Mouse (Mus musculus) cerebellum, adult 2 months (tissue): ENCODE measurements around the gene Adgrv1. TPM values are rescaled to one million over a fixed set of nuclear protein-coding genes. Genes with fewer than 3 reads are reported as not detected.

Experiments
- DNase-seq, 2 experiments: peaks; one replicate each; pipeline ENCODE4 v3.0.0; 2021
- H3K27ac ChIP-seq: fragments of 200-500 bp; 2 replicates; pipeline ENCODE4 v1.5.1; 2012; ENCODE audit warnings: low read length, control low read depth, inconsistent platforms; ENCODE audit not compliant: insufficient read depth
- H3K27me3 ChIP-seq: fragments of 200-500 bp; 2 replicates; pipeline ENCODE4 v1.6.1; 2012; ENCODE audit warnings: inconsistent platforms, mild to moderate bottlenecking, low read length, moderate library complexity; ENCODE audit not compliant: control insufficient read depth, insufficient read depth
- H3K4me1 ChIP-seq: fragments of 200-500 bp; 2 replicates; pipeline ENCODE4 v1.6.1; 2011; ENCODE audit warnings: low read length; ENCODE audit not compliant: control insufficient read depth, insufficient read depth
- H3K4me3 ChIP-seq: fragments of 200-500 bp; replicated peaks from 2 replicates; pipeline ENCODE3; 2011; ENCODE audit warnings: mild to moderate bottlenecking, low read depth, low read length, control low read depth; ENCODE audit not compliant: insufficient read depth
- CTCF ChIP-seq: fragments of 200-500 bp; IDR thresholded peaks from 2 replicates; pipeline ENCODE4 v1.5.1; 2011; ENCODE audit warnings: low read depth, mild to moderate bottlenecking, control low read depth, low read length, moderate library complexity, borderline replicate concordance; ENCODE audit not compliant: insufficient read depth
- POLR2A ChIP-seq: fragments of 200-500 bp; IDR thresholded peaks from 2 replicates; pipeline ENCODE4 v1.6.1; 2011; ENCODE audit warnings: low read length, control low read depth, borderline replicate concordance; ENCODE audit not compliant: insufficient read depth
- WGBS: fragments of 180-500 bp; shearing (Covaris S2); methylation state at CpG from one replicate; pipeline ENCODE4 v1.1.7; 2018; 5-methylcytosine and 5-hydroxymethylcytosine counted together
- polyA plus RNA-seq: library from polyadenylated mRNA; depleted of rRNA; stranded (reverse); fragments of >200 nt; gene quantifications from 2 replicates; pipeline ENCODE4 v1.2.3, GENCODE M21; 2012

The Adgrv1 gene
- polyA plus RNA-seq, 1 experiment, result 3.4 TPM

DNA sequence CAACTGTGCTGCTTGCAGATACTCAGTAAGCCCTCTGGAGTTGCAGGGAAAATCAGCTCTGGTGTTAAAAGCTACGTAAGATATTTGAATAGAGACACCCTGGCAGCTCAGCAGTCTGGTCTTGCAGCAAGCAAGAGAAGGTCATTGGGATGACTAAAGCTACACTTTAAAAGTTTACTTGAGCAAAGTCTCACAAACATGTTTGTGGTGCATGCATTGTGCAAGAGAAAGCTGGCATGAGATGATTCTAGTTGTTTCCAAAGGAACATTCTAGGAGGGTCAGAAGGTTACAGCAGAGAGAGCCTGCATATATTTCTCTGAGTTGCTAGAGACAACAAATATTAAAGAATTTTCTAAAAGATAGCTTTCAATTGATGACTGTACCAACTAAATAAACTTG, 421.5 kb downstream of the Adgrv1 start:
- no peak for TF ChIP-seq CTCF
- no peak for TF ChIP-seq POLR2A
- H3K27me3 ChIP-seq, result no peaks in the 10 kb centered on the region

DNA sequence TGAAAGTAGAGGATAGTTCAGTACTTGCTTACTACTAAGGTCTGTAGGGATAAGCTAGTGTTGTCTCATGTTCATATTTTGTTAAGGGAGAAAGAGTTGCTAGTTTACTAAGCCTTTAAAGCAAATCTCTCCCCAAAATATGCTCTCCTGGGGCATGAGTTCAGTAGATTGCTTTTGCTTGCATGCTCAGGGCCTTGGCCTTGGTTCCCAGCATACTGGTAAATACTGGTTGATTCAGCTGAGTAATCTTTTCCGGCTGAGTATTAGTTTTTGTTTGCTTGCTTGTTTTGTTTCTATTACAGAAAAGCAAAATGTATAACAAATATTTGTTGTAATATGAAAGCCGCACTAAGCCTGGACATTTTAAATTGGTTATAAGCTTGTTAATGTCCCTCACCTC, 422.4 kb downstream of the Adgrv1 start:
- DNase-seq, result no peak
- no peak overlapping the region for H3K4me3 ChIP-seq
- H3K27me3 ChIP-seq, result no peaks in the 10 kb centered on the region
- H3K27ac ChIP-seq, result no peak overlapping the region
- 94% methylated on average over 2 of the region's 2 CpGs for WGBS
- no peak for TF ChIP-seq CTCF
- TF ChIP-seq POLR2A, result no peak
- H3K4me1 ChIP-seq, result no peaks in the 10 kb centered on the region

More for the DNA sequence above, 421.5 kb downstream of the Adgrv1 start:
- WGBS, result 83% methylated on average over 1 of the region's 1 CpGs
- Histone ChIP-seq H3K27ac (no peak overlapping the region), H3K4me1 (no peaks in the 10 kb centered on the region), H3K4me3 (no peak overlapping the region)
- DNase-seq, result no peak

- Histone ChIP-seq H3K4me3 (no peak overlapping the region), H3K4me1 (no peaks in the 10 kb centered on the region), H3K27me3 (no peaks in the 10 kb centered on the region), H3K27ac (no peak overlapping the region)
- 82% methylated on average over 3 of the region's 3 CpGs for WGBS
- no peak for DNase-seq
- TF ChIP-seq CTCF (no peak), POLR2A (no peak)
These were observed 423.1 kb downstream of the Adgrv1 start for GRCm38 (mm10) chr13:81209815-81210214.

GRCm38 (mm10) chr13:81208106-81208613, 424.8 kb downstream of the Adgrv1 start:
- TF ChIP-seq CTCF (no peak), POLR2A (no peak)
- 73% methylated on average over 1 of the region's 1 CpGs for WGBS
- no peak for DNase-seq
- H3K27ac ChIP-seq, result no peak overlapping the region
- H3K27me3 ChIP-seq, result no peaks in the 10 kb centered on the region
- H3K4me3 ChIP-seq, result no peak overlapping the region
- H3K4me1 ChIP-seq, result no peaks in the 10 kb centered on the region

- no peaks in the 10 kb centered on the region for H3K27me3 ChIP-seq
- no peak for DNase-seq
- no peak overlapping the region for H3K4me3 ChIP-seq
- 79% methylated on average over 12 of the region's 12 CpGs for WGBS
- H3K27ac ChIP-seq, result no peak overlapping the region
- no peaks in the 10 kb centered on the region for H3K4me1 ChIP-seq
- TF ChIP-seq POLR2A, result no peak
- no peak for TF ChIP-seq CTCF
These were observed 450.7 kb downstream of the Adgrv1 start for GRCm38 (mm10) chr13:81181966-81182908.

DNA sequence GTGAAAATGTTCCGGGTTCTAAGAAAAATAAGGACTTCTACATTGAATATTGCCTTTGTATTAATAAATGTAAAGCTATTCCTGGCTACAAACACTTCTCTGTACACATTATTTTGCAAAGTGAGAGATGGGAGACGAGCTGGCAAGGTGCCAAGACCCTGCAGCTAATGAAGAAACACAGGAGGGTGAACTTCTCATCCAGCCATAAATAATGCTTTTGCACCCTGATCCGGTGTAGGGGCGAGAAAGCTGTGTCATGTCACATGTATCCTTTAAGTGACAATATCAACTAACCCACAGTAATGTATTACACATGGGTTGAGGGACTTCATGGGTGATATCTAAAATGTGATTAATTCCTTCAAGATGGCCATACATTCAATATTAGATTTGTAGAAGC, 451.5 kb downstream of the Adgrv1 start:
- DNase-seq, result no peak
- TF ChIP-seq POLR2A, result no peak
- no peak for TF ChIP-seq CTCF
- Histone ChIP-seq H3K27ac (no peak overlapping the region), H3K27me3 (no peaks in the 10 kb centered on the region), H3K4me1 (no peaks in the 10 kb centered on the region), H3K4me3 (no peak overlapping the region)
- 34% methylated on average over 4 of the region's 4 CpGs for WGBS

GRCm38 (mm10) chr13:81176820-81177219, 456.1 kb downstream of the Adgrv1 start:
- no peak for DNase-seq
- WGBS, result 85% methylated on average over 4 of the region's 4 CpGs

DNA sequence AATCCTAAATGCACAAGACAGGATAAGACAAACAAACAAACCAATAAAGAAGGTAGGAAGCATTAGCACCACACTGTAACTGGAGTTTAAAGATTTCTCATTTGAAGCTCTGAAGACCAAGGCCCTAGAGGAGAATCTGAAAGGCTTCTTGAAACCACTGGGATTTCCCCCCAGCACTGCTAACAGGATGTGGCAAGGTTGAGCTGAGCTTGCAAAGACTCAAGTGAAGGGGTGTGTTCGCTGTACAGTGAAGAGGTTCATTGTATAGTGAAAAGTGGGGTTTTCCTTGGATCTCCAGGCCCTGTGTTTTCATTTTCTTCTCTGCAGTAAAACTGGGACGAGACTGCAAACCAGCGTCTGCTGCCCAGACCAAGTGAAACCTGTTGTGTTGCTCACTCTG, 456.9 kb downstream of the Adgrv1 start:
- Histone ChIP-seq H3K4me3 (no peak overlapping the region), H3K4me1 (no peaks in the 10 kb centered on the region), H3K27me3 (no peaks in the 10 kb centered on the region), H3K27ac (no peak overlapping the region)
- no peak for DNase-seq
- 91% methylated on average over 3 of the region's 3 CpGs for WGBS
- no peak for TF ChIP-seq CTCF
- TF ChIP-seq POLR2A, result no peak

More at GRCm38 (mm10) chr13:81176820-81177219, 456.1 kb downstream of the Adgrv1 start:
- H3K4me3 ChIP-seq, result no peak overlapping the region
- no peaks in the 10 kb centered on the region for H3K27me3 ChIP-seq
- no peaks in the 10 kb centered on the region for H3K4me1 ChIP-seq
- no peak overlapping the region for H3K27ac ChIP-seq
- TF ChIP-seq CTCF (no peak), POLR2A (no peak)
